Mouse (Mus musculus) forebrain, embryonic 14.5 days (tissue): ENCODE results near the gene Ccdc92b. TPM values are rescaled to one million over a fixed set of nuclear protein-coding genes. Genes with fewer than 3 reads are reported as not detected.

Experiments
- ATAC-seq: fragments of 200-750 bp; cut with Nextera tagmentation; 2 replicates; pipeline ENCODE4 v1.8.0; 2017; ENCODE audit warnings: mild to moderate bottlenecking, moderate library complexity
- DNase-seq: peaks from one replicate; pipeline ENCODE4 v3.0.0-alpha.2; 2015; ENCODE audit warnings: low spot score
- H3K27ac ChIP-seq: fragments of 300-500 bp; sonication (generic); 2 replicates; pipeline ENCODE4 v1.5.1; 2014; ENCODE audit warnings: low read depth, mild to moderate bottlenecking, control low read depth, low read length, moderate library complexity
- H3K27me3 ChIP-seq: fragments of 300-500 bp; sonication (generic); replicated peaks from 2 replicates; pipeline ENCODE4 v1.6.1; 2014; ENCODE audit warnings: low read length, control low read depth, mixed read lengths; ENCODE audit not compliant: control insufficient read depth, insufficient read depth
- H3K36me3 ChIP-seq: fragments of 300-500 bp; sonication (generic); 2 replicates; pipeline ENCODE4 v1.6.1; 2014; ENCODE audit warnings: low read length, control low read depth; ENCODE audit not compliant: control insufficient read depth, insufficient read depth
- H3K4me1 ChIP-seq: fragments of 300-500 bp; sonication (generic); 2 replicates; pipeline ENCODE4 v1.6.1; 2014; ENCODE audit warnings: antibody characterized with exemption, low read length, control low read depth; ENCODE audit not compliant: control insufficient read depth, insufficient read depth
- H3K4me2 ChIP-seq: fragments of 300-500 bp; sonication (generic); 2 replicates; pipeline ENCODE4 v1.6.1; 2014; ENCODE audit warnings: mild to moderate bottlenecking, control low read depth, low read length
- H3K4me3 ChIP-seq: fragments of 300-500 bp; sonication (generic); 2 replicates; pipeline ENCODE4 v1.5.1; 2014; ENCODE audit warnings: low read depth, low read length, control low read depth
- H3K9ac ChIP-seq: fragments of 300-500 bp; sonication (generic); 2 replicates; pipeline ENCODE4 v1.6.1; 2014; ENCODE audit warnings: mild to moderate bottlenecking, low read length, control low read depth, moderate library complexity
- H3K9me3 ChIP-seq: fragments of 300-500 bp; sonication (generic); replicated peaks from 2 replicates; pipeline ENCODE4 v1.6.1; 2016; ENCODE audit warnings: low read length, control low read depth, mixed read lengths; ENCODE audit not compliant: control insufficient read depth
- WGBS: fragments of 180-500 bp; shearing (Covaris S2); extraction: QIAGEN DNeasy Blood & Tissue Kit; methylation state at CpG from one replicate; pipeline ENCODE4 v1.1.7; 2014; 5-methylcytosine and 5-hydroxymethylcytosine counted together
- polyA plus RNA-seq: library from polyadenylated mRNA; unstranded; fragments of >200 nt; fragmentation: Nextera tagmentation; extraction: Ambion mirVana; gene quantifications from 2 replicates; pipeline ENCODE4 v1.2.1, GENCODE M21; 2014

Gene Ccdc92b
- polyA plus RNA-seq, 1 experiment from 2014 or later = 2.3 TPM

DNA sequence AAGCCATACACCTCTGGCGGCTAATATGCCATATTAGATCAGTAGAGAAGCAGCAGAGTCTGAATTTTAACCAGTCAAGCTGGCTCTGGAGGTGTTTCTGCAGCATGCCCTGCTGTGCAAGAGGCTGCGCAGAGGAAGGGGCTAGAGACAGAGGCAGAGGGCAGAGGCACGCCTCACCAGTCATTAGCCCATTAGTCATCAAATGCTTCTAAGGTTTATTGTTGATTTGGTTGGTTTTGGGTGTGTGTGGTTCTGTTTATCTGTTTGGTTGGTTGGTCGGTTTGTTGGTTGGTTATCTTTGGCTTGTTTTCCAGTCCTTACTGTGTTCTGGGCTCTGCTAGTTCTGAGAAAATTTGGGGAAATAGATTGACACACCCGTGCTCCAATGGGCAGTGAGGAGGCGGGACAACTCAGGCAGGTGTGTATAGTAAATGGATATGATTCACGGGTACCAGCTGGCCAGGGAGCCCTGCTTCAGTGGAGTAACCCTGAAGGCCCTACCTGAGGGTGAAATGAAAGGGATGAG lies 35.5 kb upstream of the Ccdc92b start:
- no peak for DNase-seq
- Histone ChIP-seq H3K4me2 (no peak overlapping the region), H3K9me3 (no peaks in the 10 kb centered on the region), H3K27ac (no peak overlapping the region), H3K36me3 (no peaks in the 10 kb centered on the region), H3K9ac (no peak overlapping the region), H3K27me3 (peaks cover 8% of the 10 kb centered on the region), H3K4me1 (no peaks in the 10 kb centered on the region), H3K4me3 (no peak overlapping the region)
- no peak for ATAC-seq
- 75% methylated on average over 7 of the region's 7 CpGs for WGBS

DNA sequence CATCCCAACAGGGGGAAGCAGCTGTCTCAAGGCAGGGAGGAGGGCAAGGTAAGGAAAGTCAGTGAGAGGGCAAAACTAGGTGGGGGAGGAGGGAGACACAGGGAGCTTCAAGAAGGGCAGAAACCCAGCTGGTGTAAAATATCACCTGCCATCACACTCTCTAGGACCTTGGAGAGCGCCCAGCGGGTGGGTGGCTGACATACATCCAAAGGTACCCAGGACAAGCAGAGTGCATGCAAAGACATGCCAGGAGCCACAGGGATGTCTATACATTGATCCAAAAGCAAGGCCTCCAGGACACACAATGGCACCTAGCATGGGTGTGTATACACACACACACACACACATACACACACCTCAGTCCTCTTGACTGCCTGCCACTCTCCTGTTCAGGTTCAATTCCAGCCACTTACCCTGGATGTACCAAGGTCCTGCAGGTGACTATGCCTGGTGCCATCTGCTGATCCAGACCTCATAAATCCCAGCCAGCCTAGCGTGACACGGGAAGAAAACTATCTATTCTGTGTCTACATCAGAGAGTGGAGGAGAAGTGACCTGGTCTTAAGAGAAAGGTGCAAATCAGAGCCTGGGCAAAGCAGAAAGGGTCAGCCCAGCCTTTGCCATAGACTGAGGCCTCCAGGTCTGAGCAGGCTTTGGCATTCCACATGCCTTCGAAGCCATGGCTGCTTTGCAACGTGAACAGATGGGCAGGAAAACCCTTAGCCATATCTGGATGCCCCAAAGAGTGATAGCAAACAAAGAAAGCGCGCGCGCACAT lies 34.3 kb upstream of the Ccdc92b start:
- Histone ChIP-seq H3K9me3 (no peaks in the 10 kb centered on the region), H3K27ac (no peak overlapping the region), H3K36me3 (no peaks in the 10 kb centered on the region), H3K9ac (no peak overlapping the region), H3K4me1 (no peaks in the 10 kb centered on the region), H3K4me3 (no peak overlapping the region), H3K4me2 (no peak overlapping the region), H3K27me3 (peaks cover 20% of the 10 kb centered on the region)
- DNase-seq (no peak), ATAC-seq (no peak)
- WGBS = 69% methylated on average over 10 of the region's 10 CpGs

DNA sequence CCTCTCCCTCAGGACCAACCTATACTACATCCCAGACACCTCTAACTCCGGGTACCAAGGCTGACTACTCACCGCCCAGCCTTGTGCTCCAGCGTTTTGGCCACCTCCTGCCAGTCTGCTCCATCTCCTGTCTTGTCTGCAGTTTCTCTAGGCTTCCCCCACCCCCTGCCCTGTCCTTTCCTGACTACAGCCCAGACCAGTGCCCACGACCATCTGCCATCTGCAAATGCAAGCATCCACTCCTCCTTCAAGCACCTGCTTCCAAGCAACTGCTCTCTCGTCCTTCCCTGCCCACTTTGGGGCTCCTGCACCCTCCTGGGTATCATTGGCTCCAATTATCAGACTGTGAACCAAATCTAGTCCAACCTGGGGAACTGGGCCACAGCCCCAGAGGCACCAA lies 33.0 kb upstream of the Ccdc92b start:
- Histone ChIP-seq H3K9ac (no peak overlapping the region), H3K4me3 (no peak overlapping the region), H3K27me3 (peaks cover 32% of the 10 kb centered on the region), H3K4me1 (no peaks in the 10 kb centered on the region), H3K36me3 (no peaks in the 10 kb centered on the region), H3K9me3 (no peaks in the 10 kb centered on the region), H3K4me2 (no peak overlapping the region), H3K27ac (no peak overlapping the region)
- WGBS = 68% methylated on average over 5 of the region's 5 CpGs
- DNase-seq (no peak), ATAC-seq (no peak)

DNA sequence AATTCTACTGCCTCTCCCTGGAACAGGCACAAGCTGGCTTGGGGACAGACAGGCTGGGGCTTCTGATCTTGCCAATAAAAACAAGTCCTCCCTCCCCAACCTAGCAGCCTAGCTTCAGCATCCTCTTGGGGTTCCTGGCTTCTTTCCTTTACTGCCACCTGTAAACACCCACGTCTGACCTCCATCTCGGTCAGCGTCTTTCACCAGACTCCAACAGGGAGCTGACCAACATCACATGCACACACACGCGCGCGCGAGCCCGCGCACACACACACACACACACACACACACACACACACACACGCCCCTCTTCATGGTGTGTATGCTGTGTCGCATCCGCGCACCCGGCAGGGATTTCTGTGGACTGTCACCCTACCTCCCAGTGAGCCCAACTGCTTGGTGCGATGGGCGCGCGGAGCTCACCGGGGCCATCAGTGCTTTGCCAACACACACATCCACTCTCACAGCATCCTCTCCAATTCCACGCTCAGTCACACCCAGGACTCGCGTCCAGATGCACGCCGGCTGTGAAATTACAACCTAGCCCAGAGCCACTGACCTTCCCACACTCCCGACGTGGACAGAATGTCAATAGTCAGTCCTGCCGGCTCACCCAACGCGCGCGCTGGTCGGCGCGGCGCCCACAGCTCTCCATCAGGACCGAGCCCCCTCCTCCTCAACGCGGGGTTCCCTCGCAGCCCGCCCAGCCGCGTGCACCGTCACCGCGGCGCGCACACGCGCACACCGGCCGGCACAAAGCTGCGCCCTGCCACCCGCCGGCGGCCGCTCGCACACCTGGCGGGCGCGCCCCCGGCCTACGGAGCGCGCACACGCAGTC lies 29.8 kb upstream of the Ccdc92b start:
- Histone ChIP-seq H3K9me3 (no peaks in the 10 kb centered on the region), H3K4me2 (peak overlapping the region; percentile 56), H3K27me3 (peaks cover 37% of the 10 kb centered on the region), H3K4me1 (no peaks in the 10 kb centered on the region), H3K9ac (peak overlapping the region; percentile 63), H3K27ac (peak overlapping the region; percentile 63), H3K36me3 (no peaks in the 10 kb centered on the region), H3K4me3 (peak overlapping the region; percentile 43)
- under 1% methylated on average over 63 of the region's 66 CpGs for WGBS
- ATAC-seq (peak; percentile 90), DNase-seq (peak; percentile 76)

DNA sequence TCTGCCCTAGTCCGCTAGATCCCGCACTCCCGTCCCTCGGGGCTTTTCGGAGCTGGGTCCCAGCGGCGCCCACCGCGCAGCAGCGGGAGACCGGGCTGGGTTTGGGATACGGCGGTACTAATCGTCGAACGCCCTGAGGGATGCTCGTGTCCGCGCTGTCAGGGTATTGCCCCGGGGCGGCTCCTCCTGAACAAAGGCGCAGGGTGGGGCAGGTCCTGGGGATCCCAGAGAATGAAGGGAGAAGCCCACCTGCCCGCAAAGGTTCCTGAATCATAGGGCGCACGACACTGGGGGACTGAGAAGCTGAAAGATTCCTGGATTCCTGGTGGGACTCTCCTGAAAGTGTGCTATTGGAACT lies 29.2 kb upstream of the Ccdc92b start:
- H3K9ac ChIP-seq = peak overlapping the region; percentile 63
- WGBS = under 1% methylated on average over 25 of the region's 25 CpGs
- peak overlapping the region; percentile 56 for H3K4me2 ChIP-seq
- peak overlapping the region; percentile 43 for H3K4me3 ChIP-seq
- H3K9me3 ChIP-seq = no peaks in the 10 kb centered on the region
- no peaks in the 10 kb centered on the region for H3K4me1 ChIP-seq
- H3K36me3 ChIP-seq = no peaks in the 10 kb centered on the region
- no peak; the same call in 1 of the 2 replicates for ATAC-seq
- H3K27me3 ChIP-seq = peaks cover 37% of the 10 kb centered on the region
- H3K27ac ChIP-seq = peak overlapping the region; percentile 63
- no peak for DNase-seq

DNA sequence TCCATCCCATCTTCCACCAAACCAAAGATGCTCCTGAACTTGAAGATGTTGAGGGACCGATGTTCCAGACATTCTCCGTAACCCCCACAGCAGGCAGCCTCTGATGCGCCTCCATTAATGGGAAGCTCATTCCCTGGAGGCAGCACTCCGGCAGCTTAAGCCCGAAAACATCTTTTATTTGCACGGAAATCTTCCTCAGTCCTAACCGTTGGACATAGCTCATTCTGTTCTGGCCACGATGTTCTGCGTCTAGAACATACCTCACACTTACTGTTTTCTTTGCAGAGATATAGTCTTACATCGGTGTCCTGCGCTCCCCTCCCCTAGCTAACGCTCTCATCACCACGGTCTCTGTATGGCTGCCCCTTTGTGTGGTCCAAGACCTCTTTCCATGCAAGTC lies 28.7 kb upstream of the Ccdc92b start:
- Histone ChIP-seq H3K4me3 (peak overlapping the region; percentile 43), H3K27me3 (peaks cover 37% of the 10 kb centered on the region), H3K36me3 (no peaks in the 10 kb centered on the region), H3K4me2 (peak overlapping the region; percentile 56), H3K9me3 (no peaks in the 10 kb centered on the region), H3K27ac (peak overlapping the region; percentile 63; the same call in 1 of the 2 replicates), H3K4me1 (no peaks in the 10 kb centered on the region), H3K9ac (peak overlapping the region; percentile 63)
- ATAC-seq = no peak
- 34% methylated on average over 13 of the region's 13 CpGs for WGBS
- no peak for DNase-seq

DNA sequence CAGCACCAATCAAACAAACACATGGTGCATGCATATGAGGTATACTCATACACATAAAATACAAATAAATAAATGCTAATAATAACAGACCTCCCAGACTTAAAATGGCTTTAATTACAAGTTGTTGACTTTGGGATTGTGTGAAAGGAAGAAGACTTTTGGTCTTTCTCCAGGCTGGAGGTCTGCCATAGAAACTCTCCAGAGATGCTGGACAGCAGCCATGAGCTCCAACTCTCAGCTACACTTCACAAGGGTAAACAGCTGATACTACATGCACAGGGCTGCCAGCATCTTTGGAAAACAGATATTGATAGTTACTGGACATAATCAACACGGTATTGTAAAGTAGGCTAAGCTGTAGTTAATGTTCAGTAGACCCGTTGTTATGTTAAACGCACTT lies 27.2 kb upstream of the Ccdc92b start:
- Histone ChIP-seq H3K4me1 (no peaks in the 10 kb centered on the region), H3K9ac (no peak overlapping the region), H3K27ac (no peak overlapping the region), H3K9me3 (no peaks in the 10 kb centered on the region), H3K27me3 (peaks cover 37% of the 10 kb centered on the region), H3K36me3 (no peaks in the 10 kb centered on the region), H3K4me2 (no peak overlapping the region), H3K4me3 (no peak overlapping the region)
- WGBS = 81% methylated on average over 3 of the region's 3 CpGs
- DNase-seq (no peak), ATAC-seq (no peak)

DNA sequence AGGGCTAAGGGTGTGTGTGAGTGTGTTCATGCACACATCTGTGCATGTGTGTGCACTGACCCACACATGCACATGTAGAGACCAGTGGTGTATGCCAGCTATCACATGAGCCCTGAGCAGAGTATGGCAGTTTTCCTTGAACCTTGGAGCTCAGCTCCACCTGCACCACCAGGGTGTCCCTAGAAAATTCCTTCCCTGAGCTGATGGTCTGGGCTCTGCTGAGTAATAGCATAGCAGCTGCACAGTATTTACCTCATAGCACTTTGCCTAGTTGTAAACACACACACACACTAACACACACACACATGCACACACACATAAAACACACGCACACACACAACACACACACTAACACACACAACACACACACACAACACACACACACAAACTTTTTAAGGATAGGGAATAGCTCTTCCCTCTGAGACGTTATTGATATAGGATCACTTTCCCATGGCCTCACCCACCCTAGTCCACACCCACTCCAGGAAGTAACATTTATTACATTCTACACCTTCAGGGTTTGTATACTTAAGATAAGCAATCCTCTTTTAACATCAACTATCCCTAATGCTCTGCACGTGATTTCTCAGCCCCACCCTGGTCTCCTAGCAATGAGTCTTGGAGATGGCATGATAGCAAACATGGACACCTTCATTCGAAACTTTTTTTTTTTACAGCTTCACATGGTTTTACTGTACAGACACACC lies 22.0 kb upstream of the Ccdc92b start:
- DNase-seq = no peak
- Histone ChIP-seq H3K27ac (no peak overlapping the region), H3K4me1 (no peaks in the 10 kb centered on the region), H3K4me2 (no peak overlapping the region), H3K27me3 (no peaks in the 10 kb centered on the region; the same call in 1 of the 2 replicates), H3K36me3 (no peaks in the 10 kb centered on the region), H3K4me3 (no peak overlapping the region), H3K9me3 (no peaks in the 10 kb centered on the region), H3K9ac (no peak overlapping the region)
- ATAC-seq = no peak
- WGBS = 82% methylated on average over 4 of the region's 4 CpGs
